Mouse (Mus musculus): Measurements from ENCODE around the gene Baiap2. TPM values are rescaled to one million over a fixed set of nuclear protein-coding genes. Genes with fewer than 3 reads are reported as not detected.

The Baiap2 gene
- polyA plus RNA-seq (2017; shearing (Covaris generic)) = 10 to 100 TPM; 12.9 to 17.5 TPM

DNA sequence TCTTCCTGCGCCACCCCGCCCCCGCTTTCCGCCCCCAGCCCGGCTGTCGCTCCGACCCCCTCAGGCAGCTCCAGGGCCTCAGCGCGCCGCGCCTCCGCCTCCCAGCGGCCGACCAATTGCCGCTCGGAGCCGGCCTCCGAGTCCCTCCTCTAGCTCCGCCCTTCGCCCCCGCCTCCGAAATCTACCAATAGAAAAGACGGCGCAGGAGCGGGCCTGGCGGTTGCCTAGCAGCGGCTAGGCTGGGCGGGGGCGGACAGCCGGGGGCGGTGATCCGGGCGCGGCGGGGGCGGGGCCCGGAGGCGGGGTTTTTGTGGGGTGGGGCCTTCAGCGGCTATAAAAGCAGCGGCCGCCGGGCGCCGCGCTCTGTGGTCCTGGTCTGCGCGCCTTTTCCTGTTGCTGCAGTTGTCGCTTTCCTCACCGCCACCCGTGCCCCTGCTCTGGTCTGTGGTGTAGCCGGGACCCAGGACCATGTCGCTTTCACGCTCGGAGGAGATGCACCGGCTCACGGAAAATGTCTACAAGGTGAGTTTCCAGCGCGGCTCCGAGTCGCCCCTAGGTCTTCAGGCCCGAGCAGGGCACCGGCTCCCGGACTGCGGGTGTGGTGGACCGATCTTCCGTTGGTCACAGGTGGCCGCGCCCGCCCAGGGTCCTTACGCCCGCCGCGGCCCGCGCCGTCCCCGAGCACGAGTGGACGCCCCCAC, at the start of gene Baiap2:
Gene Baiap2 (plus strand): TSS at position 37 of the 701 bp plus-strand sequence.

DNA sequence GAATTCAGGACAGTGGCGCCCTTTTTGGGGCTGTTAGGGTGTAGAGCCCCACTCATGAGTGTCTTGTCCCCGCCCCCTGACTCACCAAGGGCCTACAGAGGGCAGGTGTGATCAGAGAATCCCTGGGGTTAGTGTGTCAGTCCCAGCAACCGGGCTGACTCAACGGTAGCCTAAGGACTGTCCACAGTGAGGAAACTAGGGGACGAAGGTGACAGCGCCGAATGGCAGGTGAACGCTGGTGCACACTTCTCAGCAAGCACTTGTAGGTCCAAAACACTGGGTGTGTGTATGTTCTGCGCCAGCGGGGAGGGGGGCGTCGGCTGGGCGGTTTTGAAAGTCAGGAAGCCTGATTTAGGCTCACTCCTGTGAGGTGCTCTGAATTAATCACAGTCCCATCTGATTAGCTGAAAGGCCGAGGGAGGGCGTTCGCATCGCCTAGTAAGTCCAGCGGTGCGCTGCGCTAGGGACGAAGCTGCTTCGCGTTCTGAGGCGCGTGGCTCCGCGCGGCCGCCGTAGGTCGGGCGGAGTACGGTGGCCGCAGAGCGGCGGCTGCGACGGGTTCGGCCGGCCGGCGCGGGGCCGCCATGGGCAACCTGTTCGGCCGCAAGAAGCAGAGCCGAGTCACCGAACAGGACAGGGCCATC, 29.1 kb upstream of the Baiap2 start, which contains the start of gene Chmp6:
Gene Chmp6 (plus strand): TSS at position 151 of the 644 bp plus-strand sequence.

GRCm38 (mm10) chr11:120046553-120047191, 104.1 kb downstream of the Baiap2 start, which contains the start of gene Aatk:
Gene Aatk (minus strand): TSS chr11:120047167.

Other genes with a start within 250 kb of the Baiap2 start
- 10 to 100 TPM; 58.0 to 66.6 TPM for gene Chmp6, start 29.3 kb upstream of the Baiap2 start, polyA plus RNA-seq (2017; shearing (Covaris generic))
- gene Aatk, start 104.4 kb downstream of the Baiap2 start, polyA plus RNA-seq (2017; shearing (Covaris generic)) = under 1 TPM in 1 of 2 experiments, not detected in 1; 0.61 TPM
- 1 to 10 TPM; 3.6 to 7.4 TPM for gene Cep131, start 144.1 kb downstream of the Baiap2 start, polyA plus RNA-seq (2017; shearing (Covaris generic))
- gene Tepsin, start 156.0 kb downstream of the Baiap2 start, polyA plus RNA-seq (2017; shearing (Covaris generic)) = 10 to 100 TPM; 28.1 to 30.5 TPM
- gene Ndufaf8, start 156.2 kb downstream of the Baiap2 start, polyA plus RNA-seq (2017; shearing (Covaris generic)) = 10 to 100 TPM; 79.0 to 98.3 TPM
- 100 to 1,000 TPM in 1 of 2 experiments, 10 to 100 TPM in 1; 68.7 to 106 TPM for gene Slc38a10, start 208.6 kb downstream of the Baiap2 start, polyA plus RNA-seq (2017; shearing (Covaris generic))